Mouse (Mus musculus): ENCODE measurements at regions not wholly inside any gene's neighbourhood (a gene's known extent, or its start where the extent isn't known, plus 50 kb on each side); places are given as distances from the start of the nearest gene placed in this dataset.
A peak's percentile ranks its signal among the peaks of the same experiment; 100 is the strongest.

- peak; percentile 6 for DNase-seq
These were observed 170.0 kb downstream of the Ppargc1a start for GRCm38 (mm10) chr5:51397528-51397927.

- DNase-seq: peak; percentile 47
These were observed 176.2 kb downstream of the Ppargc1a start for GRCm38 (mm10) chr5:51391319-51391718.

- DNase-seq: peak; percentile 14
These were observed 179.8 kb downstream of the Ppargc1a start for GRCm38 (mm10) chr5:51387751-51388150.

GRCm38 (mm10) chr5:51386409-51386808 lies 181.1 kb downstream of the Ppargc1a start:
- DNase-seq: no peak

GRCm38 (mm10) chr5:51384278-51384677 lies 183.2 kb downstream of the Ppargc1a start:
- DNase-seq: no peak

- no peak for DNase-seq
These were observed 208.4 kb downstream of the Ppargc1a start for GRCm38 (mm10) chr5:51359101-51359500.

GRCm38 (mm10) chr5:51348256-51348655 lies 219.3 kb downstream of the Ppargc1a start:
- DNase-seq: no peak

GRCm38 (mm10) chr5:51329142-51329541 lies 238.4 kb downstream of the Ppargc1a start:
- DNase-seq: no peak

GRCm38 (mm10) chr5:51289191-51289590 lies 278.3 kb downstream of the Ppargc1a start:
- no peak for DNase-seq

GRCm38 (mm10) chr5:51288234-51288633 lies 279.3 kb downstream of the Ppargc1a start:
- DNase-seq: no peak

- peak; percentile 21 for DNase-seq
These were observed 326.4 kb downstream of the Ppargc1a start for GRCm38 (mm10) chr5:51241156-51241555.

- DNase-seq: no peak
These were observed 333.5 kb downstream of the Ppargc1a start for GRCm38 (mm10) chr5:51234004-51234355.

GRCm38 (mm10) chr5:51233271-51234003 lies 334.1 kb downstream of the Ppargc1a start:
- DNase-seq: peak; percentile 9

GRCm38 (mm10) chr5:51229806-51230205 lies 337.7 kb downstream of the Ppargc1a start:
- no peak for DNase-seq

GRCm38 (mm10) chr5:51227996-51228395 lies 339.5 kb downstream of the Ppargc1a start:
- no peak for DNase-seq

GRCm38 (mm10) chr5:51203266-51203665 lies 364.3 kb downstream of the Ppargc1a start:
- no peak for DNase-seq

- DNase-seq: no peak
These were observed 364.9 kb downstream of the Ppargc1a start for GRCm38 (mm10) chr5:51202525-51203215.

- DNase-seq: no peak
These were observed 370.9 kb downstream of the Ppargc1a start for GRCm38 (mm10) chr5:51196393-51197347.

GRCm38 (mm10) chr5:51190661-51191060 lies 376.9 kb downstream of the Ppargc1a start:
- no peak for DNase-seq

- no peak for DNase-seq
These were observed 397.7 kb downstream of the Ppargc1a start for GRCm38 (mm10) chr5:51169828-51170227.

- no peak for DNase-seq
These were observed 399.3 kb downstream of the Ppargc1a start for GRCm38 (mm10) chr5:51168206-51168605.

- DNase-seq: no peak
These were observed 410.6 kb downstream of the Ppargc1a start for GRCm38 (mm10) chr5:51156901-51157300.

- DNase-seq: no peak
These were observed 422.7 kb downstream of the Ppargc1a start for GRCm38 (mm10) chr5:51144842-51145241.
